Mouse (Mus musculus) frontal cortex, adult (tissue): ENCODE results near the gene Rhot2.
"Not testable (repeated sequence)": the region's sequence is repeated elsewhere in the genome, so short reads cannot be mapped to it uniquely, and the experiment has no call there.

ENCODE experiments used
- ATAC-seq: cut with Nextera tagmentation; 2 replicates; pipeline ENCODE4 v1.9.2; 2017; ENCODE audit warnings: mild to moderate bottlenecking, moderate library complexity, mixed read lengths; ENCODE audit not compliant: low TSS enrichment

Rhot2 gene

GRCm38 (mm10) chr17:25874721-25875170, 30.1 kb upstream of the Rhot2 start, which contains the start of gene Mettl26:
TSS of gene Mettl26 (plus strand) at chr17:25875074.
- peak; percentile 67 for ATAC-seq

- ATAC-seq, result no peak
These were observed 29.6 kb upstream of the Rhot2 start for GRCm38 (mm10) chr17:25874148-25874720.

- ATAC-seq, result no peak
These were observed 28.9 kb upstream of the Rhot2 start for GRCm38 (mm10) chr17:25873405-25874147.

- ATAC-seq, result no peak
These were observed 28.0 kb upstream of the Rhot2 start for GRCm38 (mm10) chr17:25872676-25873075.

- ATAC-seq, result not testable (repeated sequence)
These were observed 26.9 kb upstream of the Rhot2 start for GRCm38 (mm10) chr17:25871566-25871965.

- ATAC-seq, result no peak
These were observed 25.3 kb upstream of the Rhot2 start for GRCm38 (mm10) chr17:25869954-25870353.

GRCm38 (mm10) chr17:25869498-25869897, 24.8 kb upstream of the Rhot2 start:
- ATAC-seq, result no peak

GRCm38 (mm10) chr17:25868601-25869191, 24.0 kb upstream of the Rhot2 start, which contains the start of gene Mcrip2:
TSS of gene Mcrip2 (minus strand) at chr17:25868764.
- peak; percentile 86 for ATAC-seq

GRCm38 (mm10) chr17:25867836-25868600, 23.4 kb upstream of the Rhot2 start:
- ATAC-seq, result peak; percentile 9

- no peak for ATAC-seq
These were observed 22.8 kb upstream of the Rhot2 start for GRCm38 (mm10) chr17:25867509-25867835.

GRCm38 (mm10) chr17:25866172-25866571, 21.5 kb upstream of the Rhot2 start:
- ATAC-seq, result no peak

GRCm38 (mm10) chr17:25865288-25865687, 20.6 kb upstream of the Rhot2 start:
- no peak for ATAC-seq

GRCm38 (mm10) chr17:25864311-25864710, 19.7 kb upstream of the Rhot2 start:
- ATAC-seq, result no peak

GRCm38 (mm10) chr17:25863681-25864080, 19.0 kb upstream of the Rhot2 start:
- no peak for ATAC-seq

GRCm38 (mm10) chr17:25861704-25862612, 17.3 kb upstream of the Rhot2 start:
- peak; percentile 20; the same call in 1 of the 2 replicates for ATAC-seq

GRCm38 (mm10) chr17:25860832-25861703, 16.4 kb upstream of the Rhot2 start, which contains the start of gene Wdr90:
TSS of gene Wdr90 (minus strand) at chr17:25861501.
- ATAC-seq, result peak; percentile 97

- no peak for ATAC-seq
These were observed 15.6 kb upstream of the Rhot2 start for GRCm38 (mm10) chr17:25860229-25860628.

- ATAC-seq, result 0 out of 2 replicates have a peak, but pooled peaks have one; percentile 5
These were observed 835 bp downstream of the Rhot2 start for GRCm38 (mm10) chr17:25843636-25844395.

- ATAC-seq, result no peak
These were observed 1.5 kb downstream of the Rhot2 start for GRCm38 (mm10) chr17:25843122-25843521.
